Mouse (Mus musculus) stomach, embryonic 14.5 days (tissue): Measurements from ENCODE around the gene Phf20. TPM values are rescaled to one million over a fixed set of nuclear protein-coding genes. Genes with fewer than 3 reads are reported as not detected.

ENCODE experiments used
- ATAC-seq: fragments of 200-750 bp; cut with Nextera tagmentation; 2 replicates; pipeline ENCODE4 v1.8.0; 2017; ENCODE audit warnings: low read depth, moderate TSS enrichment; ENCODE audit not compliant: insufficient number of reproducible peaks, insufficient read depth, low FRiP score
- H3K27ac ChIP-seq: fragments of 300-500 bp; sonication (generic); 2 replicates; pipeline ENCODE4 v1.5.1; 2014; ENCODE audit warnings: mild to moderate bottlenecking, low read length, moderate library complexity, mixed read lengths
- H3K27me3 ChIP-seq: fragments of 300-500 bp; sonication (generic); 2 replicates; pipeline ENCODE4 v1.6.1; 2014; ENCODE audit warnings: low read length, control low read depth, mixed read lengths; ENCODE audit not compliant: control insufficient read depth, insufficient read depth
- H3K36me3 ChIP-seq: fragments of 300-500 bp; sonication (generic); 2 replicates; pipeline ENCODE4 v1.6.1; 2014; ENCODE audit warnings: mild to moderate bottlenecking, control low read depth, low read length, moderate library complexity, mixed read lengths; ENCODE audit not compliant: control insufficient read depth, insufficient read depth
- H3K4me1 ChIP-seq: fragments of 300-500 bp; sonication (generic); 2 replicates; pipeline ENCODE4 v1.6.1; 2014; ENCODE audit warnings: low read length, control low read depth, mixed read lengths; ENCODE audit not compliant: control insufficient read depth, insufficient read depth
- H3K4me2 ChIP-seq: fragments of 300-500 bp; sonication (generic); replicated peaks from 2 replicates; pipeline ENCODE4 v1.6.1; 2014; ENCODE audit warnings: low read depth, low read length, control low read depth
- H3K4me3 ChIP-seq: fragments of 300-500 bp; sonication (generic); 2 replicates; pipeline ENCODE4 v1.5.1; 2014; ENCODE audit warnings: low read depth, low read length, control low read depth
- H3K9ac ChIP-seq: fragments of 300-500 bp; sonication (generic); replicated peaks from 2 replicates; pipeline ENCODE4 v1.6.1; 2014; ENCODE audit warnings: low read depth, mild to moderate bottlenecking, control low read depth, low read length, moderate library complexity, mixed read lengths
- H3K9me3 ChIP-seq: fragments of 300-500 bp; sonication (generic); 2 replicates; pipeline ENCODE4 v1.6.1; 2016; ENCODE audit warnings: low read depth, low read length, control low read depth; ENCODE audit not compliant: control insufficient read depth
- WGBS: fragments of 180-500 bp; shearing (Covaris S2); extraction: QIAGEN DNeasy Blood & Tissue Kit; methylation state at CpG from one replicate; pipeline ENCODE4 v1.1.7; 2014; 5-methylcytosine and 5-hydroxymethylcytosine counted together
- polyA plus RNA-seq: library from polyadenylated mRNA; unstranded; fragments of >200 nt; fragmentation: Nextera tagmentation; extraction: Ambion mirVana; gene quantifications from 2 replicates; pipeline ENCODE4 v1.2.1, GENCODE M21; 2014

The Phf20 gene
- polyA plus RNA-seq, result 80.6 and 93.0 TPM in 2 replicates

DNA sequence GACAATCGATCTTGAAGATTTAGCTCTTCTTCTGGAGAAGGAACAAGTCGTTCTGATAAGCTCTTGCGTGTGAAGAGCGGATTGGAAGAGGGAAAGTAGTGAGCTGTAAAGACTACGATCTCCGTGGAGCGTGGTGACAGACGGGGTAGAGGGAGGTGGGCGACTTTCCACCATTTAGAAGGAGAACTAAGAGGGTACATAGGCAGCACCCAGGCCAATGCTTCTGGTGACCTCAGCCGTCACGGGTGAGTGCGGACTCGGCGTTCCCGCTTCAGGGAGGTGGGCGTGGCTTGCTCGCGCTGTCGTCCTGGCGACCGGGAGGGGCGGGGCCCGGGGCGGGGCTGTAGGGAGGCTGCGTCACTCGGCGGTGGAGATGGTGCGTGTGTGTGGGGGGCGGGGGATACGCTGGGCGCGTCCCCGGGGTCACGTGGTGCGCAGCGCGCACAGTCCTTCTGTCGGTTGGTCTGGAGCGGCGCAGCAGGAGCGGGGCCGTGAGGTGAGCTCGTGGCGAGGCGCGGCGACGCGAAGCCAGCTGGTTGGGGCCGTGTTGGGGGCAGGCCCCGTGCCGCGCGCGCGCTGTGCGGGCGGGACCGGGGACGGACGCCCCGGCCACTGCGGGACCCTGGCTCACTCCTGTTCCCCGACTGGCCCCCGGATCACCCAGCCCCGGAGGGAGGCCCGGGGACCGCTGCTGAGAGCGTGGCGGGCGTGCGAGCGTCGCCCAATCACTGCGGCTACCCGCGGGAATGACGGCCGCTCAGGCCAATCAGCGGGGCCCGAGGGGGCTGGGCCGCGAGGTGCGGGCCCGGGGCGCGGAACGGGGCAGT is at the start of gene Phf20:
TSS of gene Phf20 (plus strand) at position 165 of the 827 bp plus-strand sequence.
- no peaks in the 10 kb centered on the region for H3K27me3 ChIP-seq
- under 1% methylated on average over 79 of the region's 88 CpGs for WGBS
- peak within 1 kb of the TSS; percentile 66 for H3K4me3 ChIP-seq
- peaks cover 5% of the 10 kb centered on the region; the same call in 1 of the 2 replicates for H3K4me1 ChIP-seq
- H3K36me3 ChIP-seq, result no peaks in the 10 kb centered on the region; the same call in 1 of the 2 replicates
- no peaks in the 10 kb centered on the region for H3K9me3 ChIP-seq
- H3K4me2 ChIP-seq, result peak within 1 kb of the TSS; percentile 57
- ATAC-seq, result peak; percentile 98
- peak within 1 kb of the TSS; percentile 78 for H3K9ac ChIP-seq
- peak within 1 kb of the TSS; percentile 91 for H3K27ac ChIP-seq

DNA sequence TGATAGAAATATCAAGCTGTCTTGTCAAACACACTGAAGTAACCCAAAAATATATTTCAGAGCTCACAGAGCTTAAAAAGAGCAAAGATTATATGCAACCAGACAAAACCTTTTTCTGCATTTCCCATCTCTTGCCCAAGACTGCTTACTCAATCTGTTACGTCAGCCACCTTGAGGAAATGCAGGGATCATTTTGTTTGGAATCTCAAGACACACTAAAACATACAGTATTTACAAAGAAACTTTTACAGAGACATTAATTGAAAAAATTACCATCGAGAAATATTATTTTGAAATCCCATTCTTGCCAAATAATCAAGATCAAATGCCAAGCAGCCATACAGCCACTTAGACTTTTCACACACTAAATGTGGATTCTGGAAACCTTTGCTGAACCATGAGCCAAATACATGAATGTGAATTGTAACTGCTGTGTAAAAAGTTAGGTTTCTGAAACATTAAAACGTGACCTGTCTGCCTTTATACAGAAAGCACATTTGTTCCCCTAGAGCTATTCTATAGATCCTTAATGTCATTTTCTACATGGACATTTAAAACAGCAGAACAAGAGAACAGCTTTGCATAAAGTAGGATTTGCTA is 48.9 kb upstream of the Phf20 start:
- Histone ChIP-seq H3K36me3 (peaks cover 48% of the 10 kb centered on the region), H3K27me3 (no peaks in the 10 kb centered on the region), H3K9me3 (no peaks in the 10 kb centered on the region), H3K27ac (no peak overlapping the region), H3K9ac (no peak overlapping the region), H3K4me2 (no peak overlapping the region), H3K4me1 (peaks cover 5% of the 10 kb centered on the region; the same call in 1 of the 2 replicates), H3K4me3 (no peak overlapping the region)
- WGBS, result 83% methylated on average over 3 of the region's 3 CpGs
- ATAC-seq, result no peak

DNA sequence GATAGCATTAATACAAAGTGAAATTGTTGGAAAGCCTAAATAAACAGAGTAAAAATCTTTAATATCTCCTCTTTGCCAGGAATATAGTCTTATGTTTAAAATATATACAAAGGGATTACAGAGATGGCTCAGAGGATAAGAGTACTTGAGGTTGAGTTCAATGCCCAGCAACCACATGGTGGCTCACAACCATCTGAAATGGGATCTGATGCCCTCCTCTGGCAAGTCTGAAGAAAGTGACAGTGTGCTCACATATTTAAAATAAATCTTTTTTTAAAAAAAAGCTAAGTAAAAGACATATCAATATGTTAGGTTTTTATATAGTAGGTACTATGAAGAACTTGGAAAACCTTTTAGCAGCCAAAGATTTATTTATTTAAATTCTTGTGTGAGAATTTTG is 44.7 kb upstream of the Phf20 start:
- no peaks in the 10 kb centered on the region for H3K4me1 ChIP-seq
- H3K36me3 ChIP-seq, result peaks cover 80% of the 10 kb centered on the region

DNA sequence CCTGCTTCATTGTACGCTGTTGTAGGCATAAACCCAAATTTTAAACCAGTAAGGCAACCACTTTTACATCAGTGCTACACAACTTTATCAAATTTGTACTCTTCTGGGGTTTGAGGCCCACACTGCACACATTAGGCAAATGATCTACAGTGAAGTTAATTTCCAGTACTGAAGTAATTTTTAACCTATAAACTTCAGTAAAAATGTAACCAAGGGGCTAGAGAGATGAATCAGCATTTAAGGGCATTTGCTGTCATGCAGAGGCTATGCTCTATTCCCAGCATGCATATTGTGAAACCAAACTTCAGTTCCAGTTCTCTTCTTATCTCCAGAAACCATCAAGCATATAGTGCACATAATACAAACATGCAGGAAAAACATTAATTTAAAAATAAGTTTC is 30.8 kb upstream of the Phf20 start:
- 98% methylated on average over 1 of the region's 1 CpGs for WGBS
- no peak overlapping the region for H3K9ac ChIP-seq
- no peaks in the 10 kb centered on the region for H3K4me1 ChIP-seq
- ATAC-seq, result no peak
- no peak overlapping the region for H3K4me3 ChIP-seq
- H3K27me3 ChIP-seq, result no peaks in the 10 kb centered on the region
- H3K27ac ChIP-seq, result no peak overlapping the region
- H3K4me2 ChIP-seq, result no peak overlapping the region
- peaks cover 87% of the 10 kb centered on the region for H3K36me3 ChIP-seq
- H3K9me3 ChIP-seq, result no peaks in the 10 kb centered on the region

More for the DNA sequence above, 44.7 kb upstream of the Phf20 start:
- no peaks in the 10 kb centered on the region for H3K9me3 ChIP-seq
- H3K27ac ChIP-seq, result no peak overlapping the region
- no peak for ATAC-seq
- H3K4me2 ChIP-seq, result no peak overlapping the region
- H3K9ac ChIP-seq, result no peak overlapping the region
- no peak overlapping the region for H3K4me3 ChIP-seq
- no peaks in the 10 kb centered on the region for H3K27me3 ChIP-seq

- ATAC-seq, result no peak
- H3K4me3 ChIP-seq, result no peak overlapping the region
- no peaks in the 10 kb centered on the region for H3K4me1 ChIP-seq
- H3K9ac ChIP-seq, result no peak overlapping the region
- no peak overlapping the region for H3K27ac ChIP-seq
- no peaks in the 10 kb centered on the region for H3K9me3 ChIP-seq
- H3K4me2 ChIP-seq, result no peak overlapping the region
- no peaks in the 10 kb centered on the region for H3K27me3 ChIP-seq
- peaks cover 82% of the 10 kb centered on the region for H3K36me3 ChIP-seq
- WGBS, result 95% methylated on average over 5 of the region's 5 CpGs
These were observed 29.7 kb upstream of the Phf20 start for GRCm38 (mm10) chr2:156166557-156166956.

GRCm38 (mm10) chr2:156177079-156177478 is 19.2 kb upstream of the Phf20 start:
- Histone ChIP-seq H3K9ac (no peak overlapping the region), H3K4me3 (peak overlapping the region; percentile 5; the same call in 1 of the 2 replicates), H3K9me3 (no peaks in the 10 kb centered on the region), H3K36me3 (peaks cover 57% of the 10 kb centered on the region), H3K27ac (no peak overlapping the region), H3K27me3 (no peaks in the 10 kb centered on the region), H3K4me1 (peaks cover 12% of the 10 kb centered on the region; the same call in 1 of the 2 replicates), H3K4me2 (no peak overlapping the region)
- no peak for ATAC-seq
- 79% methylated on average over 6 of the region's 6 CpGs for WGBS

DNA sequence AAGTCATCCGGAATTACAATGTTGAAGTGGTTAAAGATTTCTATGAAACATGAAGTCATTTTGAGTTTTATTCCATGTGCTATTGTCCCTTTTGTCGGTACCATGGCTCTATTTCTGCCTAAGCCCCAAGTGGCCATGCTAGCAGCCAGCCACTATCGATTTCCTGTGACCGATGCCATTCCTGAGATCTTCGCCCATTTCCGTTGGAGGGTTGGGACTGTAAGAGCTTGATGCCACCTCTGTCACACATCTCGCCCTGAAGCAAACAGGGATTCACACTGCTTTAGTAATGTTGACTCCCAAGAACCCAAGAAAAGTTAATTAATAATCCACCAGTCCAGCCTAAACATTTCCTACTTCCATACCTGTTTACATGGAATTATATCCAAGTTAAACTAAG is 18.6 kb upstream of the Phf20 start:
- Histone ChIP-seq H3K36me3 (peaks cover 53% of the 10 kb centered on the region), H3K4me1 (peaks cover 12% of the 10 kb centered on the region; the same call in 1 of the 2 replicates), H3K27me3 (no peaks in the 10 kb centered on the region), H3K4me3 (peak overlapping the region; percentile 76; the same call in 1 of the 2 replicates), H3K27ac (no peak overlapping the region), H3K9ac (no peak overlapping the region), H3K4me2 (peak overlapping the region; percentile 95), H3K9me3 (no peaks in the 10 kb centered on the region)
- 68% methylated on average over 7 of the region's 7 CpGs for WGBS
- ATAC-seq, result no peak

- H3K27ac ChIP-seq, result peak overlapping the region; percentile 97
- WGBS, result under 1% methylated on average over 47 of the region's 47 CpGs
- H3K4me2 ChIP-seq, result peak overlapping the region; percentile 95
- peaks cover 41% of the 10 kb centered on the region for H3K36me3 ChIP-seq
- no peaks in the 10 kb centered on the region for H3K27me3 ChIP-seq
- H3K9me3 ChIP-seq, result no peaks in the 10 kb centered on the region
- peaks cover 12% of the 10 kb centered on the region; the same call in 1 of the 2 replicates for H3K4me1 ChIP-seq
- ATAC-seq, result peak; percentile 50; the same call in 1 of the 2 replicates
- peak overlapping the region; percentile 76 for H3K4me3 ChIP-seq
- peak overlapping the region; percentile 98 for H3K9ac ChIP-seq
These were observed 17.0 kb upstream of the Phf20 start for GRCm38 (mm10) chr2:156179046-156179795.
